Mouse (Mus musculus): Measurements from ENCODE around the gene Tmem121. TPM values are rescaled to one million over a fixed set of nuclear protein-coding genes. Genes with fewer than 3 reads are reported as not detected.
"Not testable (repeated sequence)": the region's sequence is repeated elsewhere in the genome, so short reads cannot be mapped to it uniquely, and the experiment has no call there.

Tmem121 gene
- polyA plus RNA-seq, 1 experiment from 2014 or later: 1.2 TPM

DNA sequence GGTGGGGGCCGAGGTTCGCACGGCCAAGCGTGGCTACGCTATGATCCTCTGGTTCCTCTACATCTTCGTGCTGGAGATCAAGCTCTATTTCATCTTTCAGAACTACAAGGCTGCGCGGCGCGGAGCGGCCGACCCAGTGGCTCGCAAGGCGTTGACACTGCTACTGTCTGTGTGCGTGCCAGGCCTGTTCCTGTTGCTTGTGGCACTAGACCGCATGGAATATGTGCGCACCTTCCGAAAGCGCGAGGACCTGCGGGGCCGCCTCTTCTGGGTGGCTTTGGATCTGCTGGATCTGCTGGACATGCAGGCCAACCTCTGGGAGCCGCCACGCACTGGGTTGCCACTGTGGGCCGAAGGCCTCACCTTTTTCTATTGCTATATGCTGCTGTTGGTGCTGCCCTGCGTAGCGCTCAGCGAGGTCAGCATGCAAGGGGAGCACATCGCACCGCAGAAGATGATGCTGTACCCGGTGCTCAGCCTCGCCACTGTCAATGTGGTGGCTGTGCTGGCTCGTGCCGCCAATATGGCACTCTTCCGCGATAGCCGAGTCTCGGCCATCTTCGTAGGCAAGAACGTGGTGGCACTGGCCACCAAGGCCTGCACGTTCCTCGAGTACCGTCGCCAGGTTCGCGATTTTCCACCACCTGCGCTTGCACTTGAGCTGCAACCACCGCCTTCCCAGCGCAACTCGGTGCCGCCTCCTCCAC, 2.8 kb downstream of the Tmem121 start:
- H3K4me2 ChIP-seq (replicated peaks; ENCODE audit: low read depth, low read length): no peak overlapping the region
- WGBS: 87% methylated on average over 51 of the region's 51 CpGs
- peaks cover 10% of the 10 kb centered on the region; the same call in 1 of the 2 replicates for H3K27me3 ChIP-seq (replicated peaks; ENCODE audit: insufficient read depth, low read length)
- no peak overlapping the region for H3K4me3 ChIP-seq (ENCODE audit: low read depth, low read length)
- peaks cover 8% of the 10 kb centered on the region; the same call in 1 of the 2 replicates for H3K4me1 ChIP-seq (ENCODE audit: insufficient read depth, low read depth, low read length)
- TF ChIP-seq CTCF (IDR thresholded peaks at IDR 0.05): no peak
- no peak for TF ChIP-seq EP300 (IDR thresholded peaks at IDR 0.05)
- no peak for ATAC-seq
- H3K36me3 ChIP-seq (ENCODE audit: insufficient read depth, low read length): no peaks in the 10 kb centered on the region
- no peaks in the 10 kb centered on the region for H3K9me3 ChIP-seq (ENCODE audit: low read length)
- DNase-seq (ENCODE audit: low spot score): no peak
- no peak overlapping the region for H3K27ac ChIP-seq (ENCODE audit: low read length)
- H3K9ac ChIP-seq (replicated peaks; ENCODE audit: low read depth): no peak overlapping the region

DNA sequence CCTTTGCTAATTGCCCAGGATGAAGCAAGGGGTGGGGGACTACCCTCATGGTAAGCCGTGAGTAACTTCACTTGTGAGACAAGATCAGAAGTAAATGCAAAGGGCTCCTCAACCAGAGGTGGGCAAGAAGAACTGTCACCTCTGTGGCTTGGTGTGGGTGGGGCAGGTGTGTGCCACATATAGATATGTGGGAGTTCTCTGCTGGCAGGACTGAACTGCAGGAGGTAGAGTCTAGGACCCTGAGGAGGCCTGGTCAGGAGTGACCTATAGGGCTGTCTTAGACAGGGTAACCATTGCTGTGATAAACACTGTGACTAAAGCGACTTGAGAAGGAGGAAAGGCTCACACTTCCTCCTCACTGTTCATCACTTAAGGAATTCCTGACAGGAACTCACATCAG, 7.7 kb downstream of the Tmem121 start:
- H3K36me3 ChIP-seq (ENCODE audit: insufficient read depth, low read length): no peaks in the 10 kb centered on the region
- ATAC-seq: no peak
- no peaks in the 10 kb centered on the region for H3K9me3 ChIP-seq (ENCODE audit: low read length)
- DNase-seq (ENCODE audit: low spot score): no peak
- no peak overlapping the region for H3K27ac ChIP-seq (ENCODE audit: low read length)
- no peak overlapping the region for H3K9ac ChIP-seq (replicated peaks; ENCODE audit: low read depth)
- TF ChIP-seq EP300 (IDR thresholded peaks at IDR 0.05) (no peak), CTCF (IDR thresholded peaks at IDR 0.05) (no peak)
- no peak overlapping the region for H3K4me2 ChIP-seq (replicated peaks; ENCODE audit: low read depth, low read length)
- no peaks in the 10 kb centered on the region for H3K4me1 ChIP-seq (ENCODE audit: insufficient read depth, low read depth, low read length)
- WGBS: 55% methylated on average over 2 of the region's 2 CpGs
- no peaks in the 10 kb centered on the region for H3K27me3 ChIP-seq (replicated peaks; ENCODE audit: insufficient read depth, low read length)
- no peak overlapping the region for H3K4me3 ChIP-seq (ENCODE audit: low read depth, low read length)

DNA sequence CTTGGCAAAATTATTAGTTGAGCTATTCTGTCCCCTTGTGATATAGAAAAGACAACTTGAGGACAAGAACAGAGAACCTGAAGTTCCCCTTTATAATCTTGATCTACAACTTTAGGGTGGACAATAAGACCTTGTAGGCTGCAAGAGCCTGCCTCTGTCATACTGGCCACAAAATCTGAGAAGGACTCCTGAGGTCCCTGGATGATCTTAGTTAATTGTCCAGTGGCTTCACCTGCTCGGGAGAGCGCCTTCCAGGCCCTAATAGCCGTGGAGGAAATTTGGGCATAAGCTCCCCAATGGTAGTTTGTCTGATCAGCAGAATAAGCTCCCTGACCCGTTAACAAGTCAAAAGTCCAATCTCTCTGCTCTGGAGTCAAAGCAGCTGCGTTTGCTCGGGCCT, 13.4 kb downstream of the Tmem121 start:
- not testable (repeated sequence) for H3K4me2 ChIP-seq (replicated peaks; ENCODE audit: low read depth, low read length); ATAC-seq; H3K4me3 ChIP-seq (ENCODE audit: low read depth, low read length); H3K9me3 ChIP-seq (ENCODE audit: low read length); H3K27ac ChIP-seq (ENCODE audit: low read length); H3K27me3 ChIP-seq (replicated peaks; ENCODE audit: insufficient read depth, low read length); H3K4me1 ChIP-seq (ENCODE audit: insufficient read depth, low read depth, low read length); DNase-seq (ENCODE audit: low spot score); H3K36me3 ChIP-seq (ENCODE audit: insufficient read depth, low read length); H3K9ac ChIP-seq (replicated peaks; ENCODE audit: low read depth)
- WGBS: 85% methylated on average over 3 of the region's 6 CpGs

DNA sequence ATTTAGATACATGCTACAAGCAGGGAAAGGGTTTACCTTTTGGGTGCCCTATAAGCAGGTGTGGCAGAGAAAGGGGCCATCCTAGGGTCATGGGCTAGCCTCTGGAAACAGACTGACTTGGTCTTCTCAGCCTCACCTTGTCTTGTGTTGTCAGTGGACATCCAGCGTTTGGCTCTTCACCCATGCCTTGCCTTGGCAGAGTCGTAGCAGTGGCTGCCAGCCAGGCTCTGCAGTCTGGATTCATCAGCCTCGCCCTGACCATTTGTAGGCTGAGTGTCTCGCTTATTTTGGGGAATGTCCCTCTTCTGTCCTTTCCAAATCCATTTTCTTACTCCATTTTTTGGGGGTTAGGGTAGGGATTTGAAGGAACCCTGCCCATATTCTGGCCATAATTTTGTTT, 15.6 kb downstream of the Tmem121 start:
- H3K36me3 ChIP-seq (ENCODE audit: insufficient read depth, low read length): no peaks in the 10 kb centered on the region
- no peaks in the 10 kb centered on the region for H3K9me3 ChIP-seq (ENCODE audit: low read length)
- H3K27me3 ChIP-seq (replicated peaks; ENCODE audit: insufficient read depth, low read length): no peaks in the 10 kb centered on the region
- ATAC-seq (no peak), DNase-seq (ENCODE audit: low spot score) (no peak)
- no peak overlapping the region for H3K27ac ChIP-seq (ENCODE audit: low read length)
- no peak for TF ChIP-seq CTCF (IDR thresholded peaks at IDR 0.05)
- TF ChIP-seq EP300 (IDR thresholded peaks at IDR 0.05): no peak
- no peak overlapping the region for H3K4me3 ChIP-seq (ENCODE audit: low read depth, low read length)
- no peak overlapping the region for H3K4me2 ChIP-seq (replicated peaks; ENCODE audit: low read depth, low read length)
- H3K4me1 ChIP-seq (ENCODE audit: insufficient read depth, low read depth, low read length): no peaks in the 10 kb centered on the region
- WGBS: 83% methylated on average over 4 of the region's 4 CpGs
- H3K9ac ChIP-seq (replicated peaks; ENCODE audit: low read depth): no peak overlapping the region

DNA sequence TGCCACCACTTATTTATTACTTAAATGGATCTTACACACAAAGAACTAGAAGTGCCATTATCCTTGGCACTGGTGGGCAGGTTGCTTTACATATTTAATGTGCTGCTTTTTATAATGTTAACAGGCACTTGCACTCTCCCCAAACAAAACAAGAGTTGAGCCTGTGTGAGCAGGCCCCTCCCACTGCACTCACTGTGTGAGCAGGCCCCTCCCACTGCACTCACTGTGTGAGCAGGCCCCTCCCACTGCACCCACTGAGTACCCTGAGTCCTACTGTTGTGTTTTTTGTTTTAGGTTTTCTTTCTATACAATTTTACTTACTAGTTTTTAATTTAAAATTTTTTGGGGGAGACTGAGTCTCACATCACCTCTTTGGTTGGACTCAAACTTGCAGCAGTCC, 16.3 kb downstream of the Tmem121 start:
- ATAC-seq (no peak), DNase-seq (ENCODE audit: low spot score) (no peak)
- Histone ChIP-seq H3K27me3 (replicated peaks; ENCODE audit: insufficient read depth, low read length) (no peaks in the 10 kb centered on the region), H3K27ac (ENCODE audit: low read length) (no peak overlapping the region), H3K9me3 (ENCODE audit: low read length) (no peaks in the 10 kb centered on the region), H3K9ac (replicated peaks; ENCODE audit: low read depth) (no peak overlapping the region), H3K4me3 (ENCODE audit: low read depth, low read length) (no peak overlapping the region), H3K36me3 (ENCODE audit: insufficient read depth, low read length) (no peaks in the 10 kb centered on the region), H3K4me1 (ENCODE audit: insufficient read depth, low read depth, low read length) (no peaks in the 10 kb centered on the region), H3K4me2 (replicated peaks; ENCODE audit: low read depth, low read length) (no peak overlapping the region)
- TF ChIP-seq EP300 (IDR thresholded peaks at IDR 0.05) (no peak), CTCF (IDR thresholded peaks at IDR 0.05) (no peak)

DNA sequence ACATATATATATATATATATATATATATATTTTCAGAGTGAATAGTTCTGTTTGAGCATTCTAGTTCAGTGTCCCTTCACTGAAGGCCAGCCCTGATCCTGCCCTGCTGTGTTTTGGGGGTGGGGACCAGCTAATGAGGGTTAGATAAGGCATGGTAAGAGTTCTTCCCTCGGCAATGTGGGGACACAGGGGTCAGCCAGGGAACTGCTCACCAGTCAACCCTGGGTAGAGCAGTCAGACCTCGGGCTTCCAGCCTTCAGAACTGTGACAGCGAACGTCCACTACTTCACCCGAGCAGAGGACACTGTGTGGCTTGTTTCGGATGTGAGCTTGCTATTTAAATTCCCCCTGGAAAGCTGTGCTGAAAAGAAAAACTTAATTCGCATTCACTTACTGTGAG, 17.8 kb downstream of the Tmem121 start:
- H3K9ac ChIP-seq (replicated peaks; ENCODE audit: low read depth): no peak overlapping the region
- H3K4me3 ChIP-seq (ENCODE audit: low read depth, low read length): no peak overlapping the region
- H3K27ac ChIP-seq (ENCODE audit: low read length): no peak overlapping the region
- WGBS: 74% methylated on average over 7 of the region's 7 CpGs
- H3K4me1 ChIP-seq (ENCODE audit: insufficient read depth, low read depth, low read length): no peaks in the 10 kb centered on the region
- no peaks in the 10 kb centered on the region for H3K36me3 ChIP-seq (ENCODE audit: insufficient read depth, low read length)
- no peaks in the 10 kb centered on the region for H3K9me3 ChIP-seq (ENCODE audit: low read length)
- TF ChIP-seq CTCF (IDR thresholded peaks at IDR 0.05): no peak
- no peak for TF ChIP-seq EP300 (IDR thresholded peaks at IDR 0.05)
- no peaks in the 10 kb centered on the region for H3K27me3 ChIP-seq (replicated peaks; ENCODE audit: insufficient read depth, low read length)
- DNase-seq (ENCODE audit: low spot score) (no peak), ATAC-seq (no peak)
- H3K4me2 ChIP-seq (replicated peaks; ENCODE audit: low read depth, low read length): no peak overlapping the region
